Mouse (Mus musculus): ENCODE data around the gene Ptprn2. TPM values are rescaled to one million over a fixed set of nuclear protein-coding genes. Genes with fewer than 3 reads are reported as not detected.

Ptprn2 gene
- polyA plus RNA-seq, 1 experiment = 0.22 TPM

GRCm38 (mm10) chr12:117305625-117306105 is 820.1 kb downstream of the Ptprn2 start:
- Histone ChIP-seq H3ac (ENCODE audit: control insufficient read depth, insufficient read length) (no peak overlapping the region), H3K27me3 (ENCODE audit: control insufficient read depth, insufficient read depth, insufficient read length) (no peaks in the 10 kb centered on the region), H3K4me2 (ENCODE audit: low read depth) (no peak overlapping the region), H3K4me3 (no peak overlapping the region), H3K36me3 (ENCODE audit: control insufficient read depth, insufficient read depth) (no peaks in the 10 kb centered on the region), H3K79me2 (ENCODE audit: control insufficient read depth, insufficient read depth) (no peaks in the 10 kb centered on the region)
- TF ChIP-seq MYOG (IDR thresholded peaks at IDR 0.05; ENCODE audit: control insufficient read depth in 1 of 3, insufficient read depth in 1 of 3, insufficient read length in 2 of 3, low read depth in 2 of 3) (no peak), POLR2A (IDR thresholded peaks at IDR 0.05; ENCODE audit: insufficient read length, low read depth) (no peak), CEBPB (IDR thresholded peaks at IDR 0.05; ENCODE audit: insufficient read depth, poor library complexity, severe bottlenecking) (no peak), TCF3 (IDR thresholded peaks at IDR 0.05; ENCODE audit: insufficient read length, low read depth) (no peak), REST (IDR thresholded peaks at IDR 0.05; ENCODE audit: insufficient read depth, insufficient read length) (no peak), SRF (IDR thresholded peaks at IDR 0.05; ENCODE audit: control insufficient read depth, insufficient read length, low read depth) (no peak), TCF12 (IDR thresholded peaks at IDR 0.05; ENCODE audit: insufficient read depth, poor library complexity, severe bottlenecking) (no peak), POLR2AphosphoS2 (IDR thresholded peaks at IDR 0.05; ENCODE audit: insufficient read length, low read depth) (no peak), MYOD1 (IDR thresholded peaks at IDR 0.05; ENCODE audit: control insufficient read depth in 1 of 3, insufficient read length in 2 of 3, low read depth in 2 of 3) (no peak), USF1 (IDR thresholded peaks at IDR 0.05; ENCODE audit: low read depth) (no peak), E2F4 (IDR thresholded peaks at IDR 0.05; ENCODE audit: insufficient read depth) (no peak), MAX (IDR thresholded peaks at IDR 0.05; ENCODE audit: low read depth) (no peak)

- no peaks in the 10 kb centered on the region for H3K27me3 ChIP-seq (ENCODE audit: control insufficient read depth, insufficient read depth, insufficient read length)
- no peaks in the 10 kb centered on the region for H3K36me3 ChIP-seq (ENCODE audit: control insufficient read depth, insufficient read depth)
- H3K79me2 ChIP-seq (ENCODE audit: control insufficient read depth, insufficient read depth) = no peaks in the 10 kb centered on the region
- H3K4me2 ChIP-seq (ENCODE audit: low read depth) = no peak overlapping the region
- H3K4me3 ChIP-seq = no peak overlapping the region
- TF ChIP-seq MYOD1 (IDR thresholded peaks at IDR 0.05; ENCODE audit: control insufficient read depth in 1 of 3, insufficient read length in 2 of 3, low read depth in 2 of 3) = no peak
- no peak for TF ChIP-seq TCF12 (IDR thresholded peaks at IDR 0.05; ENCODE audit: insufficient read depth, poor library complexity, severe bottlenecking)
- no peak for TF ChIP-seq POLR2A (IDR thresholded peaks at IDR 0.05; ENCODE audit: insufficient read length, low read depth)
- no peak for TF ChIP-seq SRF (IDR thresholded peaks at IDR 0.05; ENCODE audit: control insufficient read depth, insufficient read length, low read depth)
- no peak for TF ChIP-seq USF1 (IDR thresholded peaks at IDR 0.05; ENCODE audit: low read depth)
- no peak for TF ChIP-seq REST (IDR thresholded peaks at IDR 0.05; ENCODE audit: insufficient read depth, insufficient read length)
- TF ChIP-seq POLR2AphosphoS2 (IDR thresholded peaks at IDR 0.05; ENCODE audit: insufficient read length, low read depth) = no peak
- TF ChIP-seq TCF3 (IDR thresholded peaks at IDR 0.05; ENCODE audit: insufficient read length, low read depth) = no peak
- TF ChIP-seq CEBPB (IDR thresholded peaks at IDR 0.05; ENCODE audit: insufficient read depth, poor library complexity, severe bottlenecking) = no peak
- TF ChIP-seq MAX (IDR thresholded peaks at IDR 0.05; ENCODE audit: low read depth) = no peak
- TF ChIP-seq MYOG (IDR thresholded peaks at IDR 0.05; ENCODE audit: control insufficient read depth in 1 of 3, insufficient read depth in 1 of 3, insufficient read length in 2 of 3, low read depth in 2 of 3) = no peak
- TF ChIP-seq E2F4 (IDR thresholded peaks at IDR 0.05; ENCODE audit: insufficient read depth) = no peak
- no peak overlapping the region for H3ac ChIP-seq (ENCODE audit: control insufficient read depth, insufficient read length)
Measured at GRCm38 (mm10) chr12:117312079-117312478, 826.6 kb downstream of the Ptprn2 start.

GRCm38 (mm10) chr12:117314987-117315386 is 829.5 kb downstream of the Ptprn2 start:
- TF ChIP-seq REST (IDR thresholded peaks at IDR 0.05; ENCODE audit: insufficient read depth, insufficient read length) = no peak
- no peak for TF ChIP-seq POLR2AphosphoS2 (IDR thresholded peaks at IDR 0.05; ENCODE audit: insufficient read length, low read depth)
- no peak for TF ChIP-seq CEBPB (IDR thresholded peaks at IDR 0.05; ENCODE audit: insufficient read depth, poor library complexity, severe bottlenecking)
- TF ChIP-seq MYOG (IDR thresholded peaks at IDR 0.05; ENCODE audit: control insufficient read depth in 1 of 3, insufficient read depth in 1 of 3, insufficient read length in 2 of 3, low read depth in 2 of 3) = no peak
- no peak for TF ChIP-seq SRF (IDR thresholded peaks at IDR 0.05; ENCODE audit: control insufficient read depth, insufficient read length, low read depth)
- TF ChIP-seq E2F4 (IDR thresholded peaks at IDR 0.05; ENCODE audit: insufficient read depth) = no peak
- no peak for TF ChIP-seq POLR2A (IDR thresholded peaks at IDR 0.05; ENCODE audit: insufficient read length, low read depth)
- no peak for TF ChIP-seq MAX (IDR thresholded peaks at IDR 0.05; ENCODE audit: low read depth)
- no peak for TF ChIP-seq USF1 (IDR thresholded peaks at IDR 0.05; ENCODE audit: low read depth)
- no peak for TF ChIP-seq TCF3 (IDR thresholded peaks at IDR 0.05; ENCODE audit: insufficient read length, low read depth)
- TF ChIP-seq TCF12 (IDR thresholded peaks at IDR 0.05; ENCODE audit: insufficient read depth, poor library complexity, severe bottlenecking) = no peak
- Histone ChIP-seq H3K4me3 (no peak overlapping the region), H3K4me2 (ENCODE audit: low read depth) (no peak overlapping the region), H3K36me3 (ENCODE audit: control insufficient read depth, insufficient read depth) (no peaks in the 10 kb centered on the region), H3K79me2 (ENCODE audit: control insufficient read depth, insufficient read depth) (no peaks in the 10 kb centered on the region), H3K27me3 (ENCODE audit: control insufficient read depth, insufficient read depth, insufficient read length) (no peaks in the 10 kb centered on the region), H3ac (ENCODE audit: control insufficient read depth, insufficient read length) (no peak overlapping the region)

- no peak for TF ChIP-seq TCF3 (IDR thresholded peaks at IDR 0.05; ENCODE audit: insufficient read length, low read depth)
- no peak for TF ChIP-seq TCF12 (IDR thresholded peaks at IDR 0.05; ENCODE audit: insufficient read depth, poor library complexity, severe bottlenecking)
- no peak for TF ChIP-seq E2F4 (IDR thresholded peaks at IDR 0.05; ENCODE audit: insufficient read depth)
- TF ChIP-seq REST (IDR thresholded peaks at IDR 0.05; ENCODE audit: insufficient read depth, insufficient read length) = no peak
- Histone ChIP-seq H3ac (ENCODE audit: control insufficient read depth, insufficient read length) (no peak overlapping the region), H3K79me2 (ENCODE audit: control insufficient read depth, insufficient read depth) (no peaks in the 10 kb centered on the region), H3K27me3 (ENCODE audit: control insufficient read depth, insufficient read depth, insufficient read length) (no peaks in the 10 kb centered on the region), H3K36me3 (ENCODE audit: control insufficient read depth, insufficient read depth) (no peaks in the 10 kb centered on the region), H3K4me3 (no peak overlapping the region), H3K4me2 (ENCODE audit: low read depth) (no peak overlapping the region)
Measured at GRCm38 (mm10) chr12:117315661-117316060, 830.1 kb downstream of the Ptprn2 start.

GRCm38 (mm10) chr12:117318229-117318628 is 832.7 kb downstream of the Ptprn2 start:
- Histone ChIP-seq H3K36me3 (ENCODE audit: control insufficient read depth, insufficient read depth) (no peaks in the 10 kb centered on the region), H3K4me3 (no peak overlapping the region), H3K27me3 (ENCODE audit: control insufficient read depth, insufficient read depth, insufficient read length) (no peaks in the 10 kb centered on the region), H3K4me2 (ENCODE audit: low read depth) (no peak overlapping the region), H3ac (ENCODE audit: control insufficient read depth, insufficient read length) (no peak overlapping the region), H3K79me2 (ENCODE audit: control insufficient read depth, insufficient read depth) (no peaks in the 10 kb centered on the region)
- TF ChIP-seq USF1 (IDR thresholded peaks at IDR 0.05; ENCODE audit: low read depth) = no peak
- TF ChIP-seq MAX (IDR thresholded peaks at IDR 0.05; ENCODE audit: low read depth) = no peak
- no peak for TF ChIP-seq POLR2A (IDR thresholded peaks at IDR 0.05; ENCODE audit: insufficient read length, low read depth)
- no peak for TF ChIP-seq REST (IDR thresholded peaks at IDR 0.05; ENCODE audit: insufficient read depth, insufficient read length)
- TF ChIP-seq MYOG (IDR thresholded peaks at IDR 0.05; ENCODE audit: control insufficient read depth in 1 of 3, insufficient read depth in 1 of 3, insufficient read length in 2 of 3, low read depth in 2 of 3) = no peak
- no peak for TF ChIP-seq MYOD1 (IDR thresholded peaks at IDR 0.05; ENCODE audit: control insufficient read depth in 1 of 3, insufficient read length in 2 of 3, low read depth in 2 of 3)
- no peak for TF ChIP-seq SRF (IDR thresholded peaks at IDR 0.05; ENCODE audit: control insufficient read depth, insufficient read length, low read depth)
- no peak for TF ChIP-seq TCF3 (IDR thresholded peaks at IDR 0.05; ENCODE audit: insufficient read length, low read depth)
- no peak for TF ChIP-seq E2F4 (IDR thresholded peaks at IDR 0.05; ENCODE audit: insufficient read depth)
- no peak for TF ChIP-seq TCF12 (IDR thresholded peaks at IDR 0.05; ENCODE audit: insufficient read depth, poor library complexity, severe bottlenecking)
- no peak for TF ChIP-seq POLR2AphosphoS2 (IDR thresholded peaks at IDR 0.05; ENCODE audit: insufficient read length, low read depth)
- TF ChIP-seq CEBPB (IDR thresholded peaks at IDR 0.05; ENCODE audit: insufficient read depth, poor library complexity, severe bottlenecking) = no peak
